Mouse (Mus musculus) lung, postnatal 0 days (tissue): Measurements from ENCODE around the gene Ubl4a.

ENCODE experiments used
- CTCF ChIP-seq: IDR thresholded peaks from 2 replicates; pipeline ENCODE4 v1.5.1; 2016; ENCODE audit warnings: antibody characterized with exemption, mild to moderate bottlenecking
- EP300 ChIP-seq: IDR thresholded peaks from 2 replicates; pipeline ENCODE4 v1.6.1; 2016; ENCODE audit warnings: antibody characterized with exemption, mild to moderate bottlenecking, control low read depth

GRCm38 (mm10) chrX:74329215-74329671 is 43.8 kb downstream of the Ubl4a start:
- no peak for TF ChIP-seq CTCF
- no peak for TF ChIP-seq EP300
